Mouse (Mus musculus) ES-Bruce4 (cell line): ENCODE data around the gene Nf1.

Source experiments
- CTCF ChIP-seq: IDR thresholded peaks from one replicate; pipeline ENCODE4 v1.8.1; 2011; ENCODE audit warnings: low read depth, low read length
- EP300 ChIP-seq: IDR thresholded peaks from 2 replicates; pipeline ENCODE4 v1.6.1; 2011; ENCODE audit warnings: low read depth, low read length; ENCODE audit not compliant: insufficient read depth
- POLR2A ChIP-seq: IDR thresholded peaks from one replicate; pipeline ENCODE4 v1.8.1; 2011; ENCODE audit warnings: low read length; ENCODE audit not compliant: insufficient read depth

DNA sequence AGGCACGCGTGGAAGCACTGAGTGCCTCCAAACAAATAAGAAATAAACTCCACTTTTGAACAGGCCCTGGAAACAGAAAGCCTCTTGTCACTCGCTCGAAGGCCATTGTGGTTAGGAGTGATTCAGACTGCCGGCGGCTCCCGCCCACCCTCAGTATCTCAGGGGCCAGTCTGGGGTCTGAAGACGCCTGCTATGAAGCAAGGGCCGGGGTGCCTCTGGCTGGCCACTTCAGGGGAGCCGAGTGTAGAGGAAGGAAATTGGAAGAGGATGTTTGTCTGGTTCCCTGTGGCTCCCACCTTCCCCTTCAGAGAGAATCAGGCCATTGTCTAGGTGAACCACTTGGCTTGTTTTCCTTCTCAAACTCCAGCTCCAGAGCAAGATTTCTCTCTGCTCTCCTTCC, 32.5 kb upstream of the Nf1 start:
- no peak for TF ChIP-seq POLR2A
- TF ChIP-seq CTCF: no peak
- TF ChIP-seq EP300: no peak
